Mouse (Mus musculus): Measurements from ENCODE around the gene Zfyve1. TPM values are rescaled to one million over a fixed set of nuclear protein-coding genes. Genes with fewer than 3 reads are reported as not detected.

Gene Zfyve1
- polyA plus RNA-seq, 1 experiment from 2014 or later: 23.6 TPM

- H3K9ac ChIP-seq (replicated peaks; ENCODE audit: low read depth, low read length): no peak overlapping the region
- no peaks in the 10 kb centered on the region for H3K9me3 ChIP-seq (ENCODE audit: control insufficient read depth, low read length)
- 90% methylated on average over 8 of the region's 8 CpGs for WGBS
- no peaks in the 10 kb centered on the region for H3K27me3 ChIP-seq (ENCODE audit: control insufficient read depth, insufficient read depth, low read length)
- H3K27ac ChIP-seq (ENCODE audit: low read depth, low read length): no peak overlapping the region
- no peak overlapping the region for H3K4me3 ChIP-seq (ENCODE audit: low read depth, low read length)
- ATAC-seq (ENCODE audit: low read depth): no peak
- H3K4me2 ChIP-seq (ENCODE audit: low read depth, low read length): no peak overlapping the region
- H3K4me1 ChIP-seq (ENCODE audit: control insufficient read depth, insufficient read depth, low read length): peaks cover 19% of the 10 kb centered on the region
- H3K36me3 ChIP-seq (ENCODE audit: control insufficient read depth, insufficient read depth, low read length): peaks cover 38% of the 10 kb centered on the region
Measured at GRCm38 (mm10) chr12:83591754-83592501, 5.1 kb downstream of the Zfyve1 start.

- Histone ChIP-seq H3K27me3 (ENCODE audit: control insufficient read depth, insufficient read depth, low read length) (no peaks in the 10 kb centered on the region), H3K4me3 (ENCODE audit: low read depth, low read length) (no peak overlapping the region), H3K9me3 (ENCODE audit: control insufficient read depth, low read length) (no peaks in the 10 kb centered on the region), H3K4me1 (ENCODE audit: control insufficient read depth, insufficient read depth, low read length) (no peaks in the 10 kb centered on the region), H3K4me2 (ENCODE audit: low read depth, low read length) (no peak overlapping the region), H3K9ac (replicated peaks; ENCODE audit: low read depth, low read length) (no peak overlapping the region), H3K27ac (ENCODE audit: low read depth, low read length) (no peak overlapping the region), H3K36me3 (ENCODE audit: control insufficient read depth, insufficient read depth, low read length) (peaks cover 22% of the 10 kb centered on the region)
- no peak for ATAC-seq (ENCODE audit: low read depth)
- WGBS: 97% methylated on average over 5 of the region's 5 CpGs
Measured at GRCm38 (mm10) chr12:83586628-83587027, 10.4 kb downstream of the Zfyve1 start.

- Histone ChIP-seq H3K9ac (replicated peaks; ENCODE audit: low read depth, low read length) (no peak overlapping the region), H3K27me3 (ENCODE audit: control insufficient read depth, insufficient read depth, low read length) (no peaks in the 10 kb centered on the region), H3K27ac (ENCODE audit: low read depth, low read length) (no peak overlapping the region), H3K4me1 (ENCODE audit: control insufficient read depth, insufficient read depth, low read length) (0 out of 2 replicates have a peak, but pooled peaks cover 4% of the 10 kb centered on the region), H3K4me3 (ENCODE audit: low read depth, low read length) (no peak overlapping the region), H3K36me3 (ENCODE audit: control insufficient read depth, insufficient read depth, low read length) (peaks cover 10% of the 10 kb centered on the region; the same call in 1 of the 2 replicates), H3K9me3 (ENCODE audit: control insufficient read depth, low read length) (no peaks in the 10 kb centered on the region), H3K4me2 (ENCODE audit: low read depth, low read length) (no peak overlapping the region)
- WGBS: 74% methylated on average over 4 of the region's 4 CpGs
- no peak for ATAC-seq (ENCODE audit: low read depth)
Measured at GRCm38 (mm10) chr12:83582747-83583146, 14.3 kb downstream of the Zfyve1 start.

GRCm38 (mm10) chr12:83582106-83582505 is 14.9 kb downstream of the Zfyve1 start:
- no peak for ATAC-seq (ENCODE audit: low read depth)
- Histone ChIP-seq H3K36me3 (ENCODE audit: control insufficient read depth, insufficient read depth, low read length) (peaks cover 11% of the 10 kb centered on the region; the same call in 1 of the 2 replicates), H3K9ac (replicated peaks; ENCODE audit: low read depth, low read length) (no peak overlapping the region), H3K4me2 (ENCODE audit: low read depth, low read length) (no peak overlapping the region), H3K4me1 (ENCODE audit: control insufficient read depth, insufficient read depth, low read length) (0 out of 2 replicates have a peak, but pooled peaks cover 4% of the 10 kb centered on the region), H3K9me3 (ENCODE audit: control insufficient read depth, low read length) (no peaks in the 10 kb centered on the region), H3K27me3 (ENCODE audit: control insufficient read depth, insufficient read depth, low read length) (no peaks in the 10 kb centered on the region), H3K27ac (ENCODE audit: low read depth, low read length) (no peak overlapping the region), H3K4me3 (ENCODE audit: low read depth, low read length) (no peak overlapping the region)
- WGBS: 61% methylated on average over 4 of the region's 4 CpGs

- ATAC-seq (ENCODE audit: low read depth): no peak
- Histone ChIP-seq H3K36me3 (ENCODE audit: control insufficient read depth, insufficient read depth, low read length) (peaks cover 16% of the 10 kb centered on the region), H3K9me3 (ENCODE audit: control insufficient read depth, low read length) (no peaks in the 10 kb centered on the region), H3K4me1 (ENCODE audit: control insufficient read depth, insufficient read depth, low read length) (0 out of 2 replicates have a peak, but pooled peaks cover 4% of the 10 kb centered on the region), H3K27ac (ENCODE audit: low read depth, low read length) (no peak overlapping the region), H3K4me2 (ENCODE audit: low read depth, low read length) (no peak overlapping the region), H3K9ac (replicated peaks; ENCODE audit: low read depth, low read length) (no peak overlapping the region), H3K4me3 (ENCODE audit: low read depth, low read length) (no peak overlapping the region), H3K27me3 (ENCODE audit: control insufficient read depth, insufficient read depth, low read length) (no peaks in the 10 kb centered on the region)
- 93% methylated on average over 3 of the region's 3 CpGs for WGBS
Measured at GRCm38 (mm10) chr12:83580283-83580682, 16.7 kb downstream of the Zfyve1 start.

GRCm38 (mm10) chr12:83578896-83579569 is 18.0 kb downstream of the Zfyve1 start:
- no peak for ATAC-seq (ENCODE audit: low read depth)
- Histone ChIP-seq H3K9ac (replicated peaks; ENCODE audit: low read depth, low read length) (no peak overlapping the region), H3K4me1 (ENCODE audit: control insufficient read depth, insufficient read depth, low read length) (0 out of 2 replicates have a peak, but pooled peaks cover 4% of the 10 kb centered on the region), H3K4me2 (ENCODE audit: low read depth, low read length) (no peak overlapping the region), H3K4me3 (ENCODE audit: low read depth, low read length) (no peak overlapping the region), H3K27ac (ENCODE audit: low read depth, low read length) (no peak overlapping the region; the same call in 1 of the 2 replicates), H3K9me3 (ENCODE audit: control insufficient read depth, low read length) (no peaks in the 10 kb centered on the region), H3K27me3 (ENCODE audit: control insufficient read depth, insufficient read depth, low read length) (no peaks in the 10 kb centered on the region), H3K36me3 (ENCODE audit: control insufficient read depth, insufficient read depth, low read length) (peaks cover 20% of the 10 kb centered on the region)
- WGBS: 42% methylated on average over 3 of the region's 3 CpGs

- ATAC-seq (ENCODE audit: low read depth): no peak
- WGBS: 81% methylated on average over 2 of the region's 2 CpGs
- H3K27ac ChIP-seq (ENCODE audit: low read depth, low read length): no peak overlapping the region
- peaks cover 23% of the 10 kb centered on the region for H3K36me3 ChIP-seq (ENCODE audit: control insufficient read depth, insufficient read depth, low read length)
- H3K4me3 ChIP-seq (ENCODE audit: low read depth, low read length): no peak overlapping the region
- no peak overlapping the region for H3K9ac ChIP-seq (replicated peaks; ENCODE audit: low read depth, low read length)
- no peak overlapping the region for H3K4me2 ChIP-seq (ENCODE audit: low read depth, low read length)
- 0 out of 2 replicates have a peak, but pooled peaks cover 4% of the 10 kb centered on the region for H3K4me1 ChIP-seq (ENCODE audit: control insufficient read depth, insufficient read depth, low read length)
- H3K27me3 ChIP-seq (ENCODE audit: control insufficient read depth, insufficient read depth, low read length): no peaks in the 10 kb centered on the region
- H3K9me3 ChIP-seq (ENCODE audit: control insufficient read depth, low read length): no peaks in the 10 kb centered on the region
Measured at GRCm38 (mm10) chr12:83578356-83578755, 18.7 kb downstream of the Zfyve1 start.

GRCm38 (mm10) chr12:83577445-83577844 is 19.6 kb downstream of the Zfyve1 start:
- Histone ChIP-seq H3K27ac (ENCODE audit: low read depth, low read length) (no peak overlapping the region), H3K9me3 (ENCODE audit: control insufficient read depth, low read length) (no peaks in the 10 kb centered on the region), H3K4me1 (ENCODE audit: control insufficient read depth, insufficient read depth, low read length) (0 out of 2 replicates have a peak, but pooled peaks cover 4% of the 10 kb centered on the region), H3K4me2 (ENCODE audit: low read depth, low read length) (no peak overlapping the region), H3K36me3 (ENCODE audit: control insufficient read depth, insufficient read depth, low read length) (peaks cover 23% of the 10 kb centered on the region), H3K4me3 (ENCODE audit: low read depth, low read length) (no peak overlapping the region), H3K27me3 (ENCODE audit: control insufficient read depth, insufficient read depth, low read length) (no peaks in the 10 kb centered on the region), H3K9ac (replicated peaks; ENCODE audit: low read depth, low read length) (no peak overlapping the region)
- ATAC-seq (ENCODE audit: low read depth): no peak
- 96% methylated on average over 5 of the region's 5 CpGs for WGBS

- Histone ChIP-seq H3K27me3 (ENCODE audit: control insufficient read depth, insufficient read depth, low read length) (no peaks in the 10 kb centered on the region), H3K9ac (replicated peaks; ENCODE audit: low read depth, low read length) (no peak overlapping the region), H3K4me1 (ENCODE audit: control insufficient read depth, insufficient read depth, low read length) (no peaks in the 10 kb centered on the region), H3K4me2 (ENCODE audit: low read depth, low read length) (no peak overlapping the region), H3K27ac (ENCODE audit: low read depth, low read length) (no peak overlapping the region), H3K9me3 (ENCODE audit: control insufficient read depth, low read length) (no peaks in the 10 kb centered on the region), H3K36me3 (ENCODE audit: control insufficient read depth, insufficient read depth, low read length) (peaks cover 38% of the 10 kb centered on the region), H3K4me3 (ENCODE audit: low read depth, low read length) (no peak overlapping the region)
- no peak for ATAC-seq (ENCODE audit: low read depth)
- 89% methylated on average over 5 of the region's 5 CpGs for WGBS
Measured at GRCm38 (mm10) chr12:83572717-83573116, 24.3 kb downstream of the Zfyve1 start.

All from neural tube, embryonic 14.5 days (tissue).